Mouse (Mus musculus) liver, embryonic 14 days (tissue): ENCODE results near the gene Eif5b. TPM values are rescaled to one million over a fixed set of nuclear protein-coding genes. Genes with fewer than 3 reads are reported as not detected.

Experiments used
- polyA plus RNA-seq: library from polyadenylated mRNA; depleted of rRNA; stranded (reverse); fragments of >200 nt; gene quantifications from 2 replicates; pipeline ENCODE4 v1.2.3, GENCODE M21; 2012; rRNA removed

Gene Eif5b
- polyA plus RNA-seq: 22.1 and 24.0 TPM in 2 replicates

DNA sequence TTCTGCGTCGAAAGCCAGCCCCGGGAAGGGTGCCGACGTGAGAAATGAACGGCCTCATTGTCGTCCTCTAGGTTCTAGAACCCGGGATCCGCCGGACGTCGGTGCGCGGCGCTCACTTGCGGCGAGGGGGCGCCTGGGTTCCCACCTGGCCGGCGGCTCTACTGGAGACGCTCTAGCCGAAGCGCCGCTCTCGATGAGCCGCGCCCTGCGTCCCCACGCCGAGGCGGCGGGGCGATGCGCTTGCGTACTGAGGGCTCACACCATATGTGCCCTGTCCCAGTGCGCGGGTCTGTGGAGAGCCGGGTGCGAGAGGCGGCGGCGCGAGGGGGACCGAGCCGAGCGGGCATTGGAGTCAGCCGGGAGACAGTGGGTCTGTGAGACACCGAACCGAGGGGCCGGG, at the start of gene Eif5b, which contains the start of gene Txndc9:
Gene Eif5b, plus strand, starts transcription at position 144 of the 400 bp plus-strand sequence.
Gene Txndc9, minus strand, starts transcription at position 27 of the 400 bp plus-strand sequence.

GRCm38 (mm10) chr1:37957659-37958058, 40.2 kb upstream of the Eif5b start, which contains the start of gene Lyg1:
Gene Lyg1, minus strand, starts transcription at chr1:37957759.

Other genes with a start within 250 kb of the Eif5b start
- 0.94 and 1.1 TPM in 2 replicates for gene Tsga10, start 131.6 kb upstream of the Eif5b start, polyA plus RNA-seq
- 2.8 and 3.0 TPM in 2 replicates for gene Lipt1, start 126.3 kb upstream of the Eif5b start, polyA plus RNA-seq
- 18.0 and 19.2 TPM in 2 replicates for gene Mitd1, start 107.6 kb upstream of the Eif5b start, polyA plus RNA-seq
- gene Mrpl30, start 107.5 kb upstream of the Eif5b start, polyA plus RNA-seq: 87.1 and 90.2 TPM in 2 replicates
- gene Lyg2, start 81.5 kb upstream of the Eif5b start, polyA plus RNA-seq: not detected in 2 replicates
- not detected in 2 replicates for gene Lyg1, start 40.3 kb upstream of the Eif5b start, polyA plus RNA-seq
- gene Txndc9, start 117 bp upstream of the Eif5b start, polyA plus RNA-seq: 24.9 and 25.1 TPM in 2 replicates
- 13.5 and 16.2 TPM in 2 replicates for gene Rev1, start 131.8 kb downstream of the Eif5b start, polyA plus RNA-seq